Mouse (Mus musculus) CH12.LX (cell line): ENCODE measurements around the gene Lta. TPM values are rescaled to one million over a fixed set of nuclear protein-coding genes. Genes with fewer than 3 reads are reported as not detected.

Experiments used
- DNase-seq: peaks from one replicate; pipeline ENCODE4 v3.0.0-alpha.2; 2013; ENCODE audit errors: extremely low read depth
- H3K27ac ChIP-seq: 2 replicates; pipeline ENCODE4 v1.5.1; 2012; ENCODE audit warnings: low read depth, mild to moderate bottlenecking, control low read depth, moderate library complexity; ENCODE audit not compliant: insufficient read depth
- H3K27me3 ChIP-seq: replicated peaks from 2 replicates; pipeline ENCODE3; 2012; ENCODE audit warnings: inconsistent platforms
- H3K36me3 ChIP-seq, 2 experiments: replicated peaks in 1 of 2; 2 replicates each; pipeline versions ENCODE3 to v1.6.1; 2012; ENCODE audit warnings: inconsistent platforms in 1 of 2, low read length in 1 of 2, mild to moderate bottlenecking in 1 of 2, mixed read lengths in 1 of 2, moderate library complexity in 1 of 2; ENCODE audit not compliant: control insufficient read depth in 1 of 2, insufficient read depth in 1 of 2
- H3K4me1 ChIP-seq, 2 experiments: 2 replicates each; pipeline ENCODE4 v1.6.1; 2012; ENCODE audit warnings: inconsistent platforms in 1 of 2, moderate library complexity in 1 of 2; ENCODE audit not compliant: insufficient read depth in 2 of 2, control insufficient read depth in 1 of 2
- H3K4me2 ChIP-seq: 2 replicates; pipeline ENCODE4 v1.6.1; 2012; ENCODE audit warnings: low read depth, mild to moderate bottlenecking, control low read depth; ENCODE audit not compliant: poor library complexity, insufficient read depth, severe bottlenecking
- H3K4me3 ChIP-seq, 3 experiments: fragments of 150-350 bp in 1 of 3; sonication (generic) in 1 of 3; replicated peaks in 1 of 3; 2 replicates each; pipeline versions ENCODE3 to v1.5.1; 2011 to 2012; ENCODE audit warnings: low read depth in 2 of 3, low read length in 2 of 3, mild to moderate bottlenecking in 2 of 3, moderate library complexity in 2 of 3, control low read depth in 1 of 3, improper control_type of control experiment in 1 of 3, inconsistent platforms in 1 of 3, mixed read lengths in 1 of 3; ENCODE audit not compliant: poor library complexity in 1 of 3
- H3K79me2 ChIP-seq: replicated peaks from 2 replicates; pipeline ENCODE4 v1.6.1; 2012; ENCODE audit warnings: mild to moderate bottlenecking, moderate library complexity; ENCODE audit not compliant: control insufficient read depth, poor library complexity, insufficient read depth, severe bottlenecking; ENCODE audit errors: extremely low read depth
- H3K9ac ChIP-seq: 2 replicates; pipeline ENCODE4 v1.6.1; 2012; ENCODE audit warnings: low read depth, mild to moderate bottlenecking, control low read depth, moderate library complexity; ENCODE audit not compliant: insufficient read depth
- H3K9me3 ChIP-seq: replicated peaks from 2 replicates; pipeline ENCODE3; 2012; ENCODE audit warnings: low read length, inconsistent platforms, mixed read lengths
- BHLHE40 ChIP-seq: IDR thresholded peaks from 2 replicates; pipeline ENCODE4 v1.6.1; 2011; ENCODE audit warnings: mild to moderate bottlenecking, low read depth, low read length, improper control_type of control experiment
- CHD1 ChIP-seq: IDR thresholded peaks from 2 replicates; pipeline ENCODE4 v1.6.1; 2012; ENCODE audit warnings: low read depth, low read length, improper control_type of control experiment, inconsistent platforms
- CHD2 ChIP-seq: IDR thresholded peaks from 2 replicates; pipeline ENCODE4 v1.6.1; 2011; ENCODE audit warnings: low read length, improper control_type of control experiment
- CTCF ChIP-seq, 2 experiments: IDR thresholded peaks in 1 of 2; conservative IDR thresholded peaks in 1 of 2; 2 replicates each; pipeline ENCODE4 v1.5.1; 2011 to 2012; ENCODE audit warnings: low read depth in 2 of 2, low read length in 2 of 2, improper control_type of control experiment in 1 of 2, inconsistent platforms in 1 of 2, mild to moderate bottlenecking in 1 of 2, moderate library complexity in 1 of 2
- EP300 ChIP-seq: IDR thresholded peaks from 2 replicates; pipeline ENCODE4 v1.6.1; 2011; ENCODE audit warnings: low read length, improper control_type of control experiment
- GABPA ChIP-seq: IDR thresholded peaks from 2 replicates; pipeline ENCODE4 v1.6.1; 2012; ENCODE audit warnings: low read depth, low read length, improper control_type of control experiment, inconsistent platforms; ENCODE audit not compliant: insufficient replicate concordance
- HCFC1 ChIP-seq: IDR thresholded peaks from 2 replicates; pipeline ENCODE4 v1.6.1; 2012; ENCODE audit warnings: low read depth, mild to moderate bottlenecking, inconsistent platforms, low read length, improper control_type of control experiment
- JUND ChIP-seq: conservative IDR thresholded peaks from 2 replicates; pipeline ENCODE4 v1.6.1; 2011; ENCODE audit warnings: low read depth, low read length, improper control_type of control experiment
- KAT2A ChIP-seq: IDR thresholded peaks from 2 replicates; pipeline ENCODE4 v1.6.1; 2012; ENCODE audit warnings: low read length, improper control_type of control experiment, inconsistent platforms; ENCODE audit not compliant: insufficient replicate concordance
- MAX ChIP-seq: IDR thresholded peaks from 2 replicates; pipeline ENCODE4 v1.6.1; 2011; ENCODE audit warnings: low read length, improper control_type of control experiment
- MAZ ChIP-seq: IDR thresholded peaks from 2 replicates; pipeline ENCODE4 v1.6.1; 2012; ENCODE audit warnings: low read depth, mild to moderate bottlenecking, inconsistent platforms, low read length, improper control_type of control experiment, moderate library complexity
- MEF2A ChIP-seq: IDR thresholded peaks from 2 replicates; pipeline ENCODE4 v1.6.1; 2014; ENCODE audit warnings: low read depth, mild to moderate bottlenecking, inconsistent platforms, low read length, improper control_type of control experiment, borderline replicate concordance
- POLR2A ChIP-seq: IDR thresholded peaks from 2 replicates; pipeline ENCODE4 v1.6.1; 2011; ENCODE audit warnings: low read depth, mild to moderate bottlenecking, improper control_type of control experiment, low read length
- RAD21 ChIP-seq: IDR thresholded peaks from 2 replicates; pipeline ENCODE4 v1.6.1; 2011; ENCODE audit warnings: low read depth, mild to moderate bottlenecking, low read length, improper control_type of control experiment, moderate library complexity
- SMC3 ChIP-seq: IDR thresholded peaks from 2 replicates; pipeline ENCODE4 v1.6.1; 2011; ENCODE audit warnings: low read depth, low read length, improper control_type of control experiment
- UBTF ChIP-seq: IDR thresholded peaks from 2 replicates; pipeline ENCODE4 v1.6.1; 2012; ENCODE audit warnings: low read depth, mild to moderate bottlenecking, inconsistent platforms, low read length, improper control_type of control experiment, moderate library complexity
- USF2 ChIP-seq: conservative IDR thresholded peaks from 2 replicates; pipeline ENCODE4 v1.6.1; 2011; ENCODE audit warnings: low read depth, low read length, improper control_type of control experiment
- ZNF384 ChIP-seq: IDR thresholded peaks from 2 replicates; pipeline ENCODE4 v1.6.1; 2012; ENCODE audit warnings: low read depth, low read length, improper control_type of control experiment, inconsistent platforms
- dilution Hi-C: fragments of 300-500 bp; cut with MboI; formaldehyde crosslinking; loops from 2 replicates; pipeline ENCODE4 v1.14.3; 2020; ENCODE audit warnings: low sequenced_read_pairs; ENCODE audit not compliant: extremely low pct_unique_long_range_greater_than_20kb, extremely low pct_ligation_motif_present
- in situ Hi-C: fragments of 300-500 bp; cut with MboI; formaldehyde crosslinking; loops from 3 replicates; pipeline ENCODE4 v1.14.3; 2019; ENCODE audit warnings: low sequenced_read_pairs, low pct_ligation_motif_present, low pct_unique_long_range_greater_than_20kb, mixed read lengths
- polyA plus RNA-seq: library from polyadenylated mRNA; unstranded; fragments of >175 nt; gene quantifications from 2 replicates; pipeline ENCODE4 v1.2.1, GENCODE M21; 2012; ENCODE audit warnings: low read depth; ENCODE audit not compliant: insufficient read length
- total RNA-seq, 2 experiments: library from RNA; depleted of rRNA; stranded (reverse); fragments of 300-350 nt in 1 of 2; fragments of >200 nt in 1 of 2; gene quantifications; 2 replicates each; pipeline ENCODE4 v1.2.3; 2012 to 2014

The Lta gene
- total and polyA plus RNA-seq, 3 experiments: 13.4 to 53.0 (median 19.6) TPM

DNA sequence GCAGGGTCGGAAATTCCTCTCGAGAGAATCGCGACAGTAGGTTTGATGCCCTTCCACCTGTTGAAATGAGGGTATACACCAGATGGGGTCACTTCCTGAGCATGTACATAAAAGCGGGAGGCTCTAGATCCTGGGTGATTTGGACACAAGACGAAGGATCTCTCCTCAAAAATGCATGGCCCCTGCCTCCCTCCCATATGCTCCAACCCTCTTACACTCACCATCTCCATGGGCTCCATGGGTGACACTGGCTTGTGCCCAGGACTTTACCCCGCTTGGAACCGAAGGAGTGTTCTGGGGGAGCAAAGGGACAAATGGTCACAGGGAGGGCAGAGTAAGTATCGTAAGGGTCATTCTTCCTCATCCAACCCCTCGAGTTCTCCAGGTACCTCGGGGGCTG, 43.7 kb downstream of the Lta start:
- Histone ChIP-seq H3K4me2 (no peak overlapping the region), H3K4me3 (no peak overlapping the region), H3K4me1 (peaks cover 4 to 33% of the 10 kb centered on the region in 2 experiments), H3K79me2 (peaks cover 66% of the 10 kb centered on the region)
- dilution Hi-C loops: no loop called here
- DNase-seq: no peak
- TF ChIP-seq RAD21 (no peak), CHD1 (no peak), POLR2A (no peak), ZNF384 (no peak), GABPA (no peak), MAX (no peak), SMC3 (no peak)
- TF ChIP-seq, all 38 proteins: peak for 0
- Histone ChIP-seq H3K27me3 (no peaks in the 10 kb centered on the region), H3K9ac (no peak overlapping the region), H3K36me3 (peaks cover 56 to 66% of the 10 kb centered on the region in 2 experiments), H3K27ac (no peak overlapping the region), H3K9me3 (no peaks in the 10 kb centered on the region)
- in situ Hi-C loops: no loop called here

DNA sequence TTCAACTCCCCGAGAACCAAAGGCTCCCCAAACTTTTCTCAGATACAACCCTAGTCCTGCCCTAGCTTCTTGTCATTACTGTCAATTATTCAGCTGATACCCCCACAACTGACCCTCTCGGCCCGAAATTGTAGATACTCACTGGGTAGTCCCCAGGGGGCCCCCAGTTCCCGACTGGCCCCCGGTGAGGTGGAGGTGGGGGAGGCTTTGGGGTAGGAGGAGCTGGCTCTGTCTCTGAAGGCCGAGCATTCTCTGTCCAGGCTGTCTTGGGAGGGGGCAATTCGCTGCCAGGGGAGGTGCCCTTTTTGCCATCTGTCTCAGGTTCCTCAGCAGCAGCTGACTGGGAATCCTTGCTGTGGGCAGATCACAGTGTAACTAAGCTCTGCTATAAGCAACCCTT, 45.5 kb downstream of the Lta start:
- peaks cover 66% of the 10 kb centered on the region for H3K79me2 ChIP-seq
- no peak overlapping the region for H3K4me3 ChIP-seq
- DNase-seq: no peak
- H3K36me3 ChIP-seq: peaks cover 74 to 84% of the 10 kb centered on the region in 2 experiments
- no peak overlapping the region for H3K27ac ChIP-seq
- H3K9ac ChIP-seq: no peak overlapping the region
- H3K9me3 ChIP-seq: no peaks in the 10 kb centered on the region
- dilution Hi-C loops (no loop called here), in situ Hi-C loops (no loop called here)
- no peak overlapping the region for H3K4me2 ChIP-seq
- peaks cover 0 to 25% of the 10 kb centered on the region in 2 experiments; a peak in 2 of 4 replicates for H3K4me1 ChIP-seq
- TF ChIP-seq USF2 (no peak), UBTF (no peak), CTCF (conservative IDR thresholded peaks at IDR 0.05 in 1 of 2, IDR thresholded peaks at IDR 0.05 in 1 of 2; ENCODE audit: low read depth in 2 of 2, low read length in 2 of 2) (no peak), MEF2A (no peak), JUND (no peak), MAZ (no peak), ZNF384 (no peak), HCFC1 (no peak), KAT2A (no peak), SMC3 (no peak), RAD21 (no peak), EP300 (no peak), BHLHE40 (no peak), CHD1 (no peak), CHD2 (no peak)
- no peaks in the 10 kb centered on the region for H3K27me3 ChIP-seq
